Mouse (Mus musculus): ENCODE results near the gene Ipmk.
A peak's percentile ranks its signal among the peaks of the same experiment; 100 is the strongest.

Gene Ipmk

DNA sequence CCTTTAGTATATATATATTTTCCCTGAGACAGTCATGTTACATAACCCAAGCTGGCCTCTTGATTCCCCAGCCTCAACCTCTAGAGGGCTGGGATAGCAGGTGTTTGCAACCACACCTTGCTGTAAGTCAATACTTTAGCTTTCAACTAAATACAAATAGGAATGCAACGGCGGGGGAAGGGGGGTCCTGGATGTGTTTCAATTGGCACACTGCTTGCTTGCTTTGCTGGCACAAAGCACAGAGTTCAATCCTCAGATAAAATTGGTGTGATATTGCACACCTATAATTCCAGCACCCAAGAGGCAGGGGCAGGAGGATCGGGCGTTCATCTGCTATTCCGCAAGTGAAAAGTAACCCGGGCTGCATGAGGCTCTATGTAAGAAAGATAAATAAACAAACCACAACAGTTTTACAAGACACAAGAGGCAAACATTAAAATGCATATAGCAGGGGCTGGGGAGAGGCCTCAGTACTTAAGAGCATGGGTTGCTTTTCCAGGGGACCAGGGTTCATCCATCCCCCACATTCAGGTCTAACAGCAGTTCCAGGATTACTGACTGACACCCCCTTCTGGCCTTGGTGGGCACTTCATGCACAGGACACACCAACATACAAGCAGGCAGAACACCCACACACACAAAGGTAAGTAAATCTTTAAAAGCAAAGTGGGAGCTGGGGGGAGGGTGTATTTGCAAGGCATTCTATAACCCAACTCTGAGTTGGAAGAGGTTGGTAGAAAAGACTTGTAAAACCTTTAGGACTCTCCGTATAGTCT is 5.3 kb upstream of the Ipmk start:
- peak; percentile 70 for DNase-seq

DNA sequence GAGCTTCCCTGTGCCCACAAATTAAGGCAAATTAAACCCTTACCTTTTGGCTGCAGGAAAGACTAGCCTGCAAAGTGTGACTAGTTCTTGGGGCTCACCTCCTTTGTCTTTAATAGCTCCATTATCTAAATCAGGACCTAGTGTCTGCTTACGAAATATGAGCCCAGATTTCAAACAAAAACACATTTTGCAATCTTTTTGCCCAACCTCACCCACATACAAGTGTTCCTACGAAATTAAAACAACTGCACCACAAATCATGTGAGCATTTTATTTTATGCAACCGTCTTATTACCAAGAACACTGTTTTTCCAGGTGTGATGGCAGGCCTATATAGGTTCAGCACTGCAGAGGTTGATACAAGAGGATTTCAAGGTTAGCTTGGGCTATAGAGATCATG is 4.4 kb upstream of the Ipmk start:
- DNase-seq, result no peak

DNA sequence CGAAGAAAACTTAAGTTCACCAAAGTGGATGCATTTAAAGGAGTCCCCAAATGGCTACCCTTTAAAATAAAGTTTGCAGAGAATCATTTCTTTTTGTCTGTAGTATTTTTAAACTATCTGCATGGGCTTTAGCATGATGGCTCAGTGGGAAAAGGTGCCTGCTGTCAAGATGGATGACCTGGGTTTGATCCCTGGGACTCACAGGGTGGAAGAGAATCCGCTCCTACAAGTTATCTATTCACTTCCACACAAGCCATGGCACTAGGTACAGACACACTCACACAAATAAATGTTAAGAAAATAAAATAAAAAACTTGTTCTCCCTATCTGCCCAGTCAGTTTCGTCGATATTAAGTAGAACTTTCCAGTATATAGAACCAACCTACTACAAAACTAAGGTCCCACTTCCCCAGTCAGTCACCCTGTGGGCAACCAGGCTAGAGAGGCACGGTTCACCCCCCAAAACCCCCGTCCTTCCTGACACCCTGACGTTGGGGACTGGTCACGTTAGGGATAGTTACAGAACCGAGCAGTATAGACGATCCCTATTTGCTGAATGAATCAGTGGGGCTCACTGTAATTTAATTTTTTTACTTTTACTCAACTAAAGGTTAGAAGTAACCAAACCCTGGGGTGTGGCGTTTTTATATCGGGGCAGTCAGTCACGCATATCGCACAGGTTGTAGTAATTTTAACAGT is 3.8 kb upstream of the Ipmk start:
- no peak for DNase-seq

DNA sequence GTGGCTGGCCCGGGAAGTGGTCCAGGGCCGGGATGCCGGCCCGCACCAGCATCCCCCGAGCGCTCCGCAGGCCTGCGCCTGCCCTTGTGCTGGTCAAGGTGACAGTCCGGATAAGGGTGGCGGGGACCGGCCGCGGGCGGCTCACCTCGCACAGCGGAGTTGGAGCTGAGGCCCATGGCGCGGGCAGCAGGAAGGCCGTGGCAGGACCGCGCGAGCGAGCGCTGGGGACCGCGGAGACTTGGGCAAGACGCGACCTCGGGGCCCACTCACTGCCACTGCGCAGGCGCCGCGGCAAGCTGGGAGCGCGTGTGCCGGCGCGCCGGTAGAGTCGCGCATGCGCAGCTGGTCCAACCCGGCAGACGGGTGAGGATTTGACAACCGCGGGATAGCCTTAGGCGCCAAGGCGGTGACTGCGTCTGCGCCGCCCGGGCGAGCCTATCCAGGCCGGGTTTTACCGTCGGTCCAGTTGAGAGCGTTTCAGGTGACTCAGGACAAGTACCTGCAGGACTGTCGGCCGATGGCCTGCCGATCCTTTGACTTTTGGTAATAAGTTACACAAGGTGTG is 2.9 kb upstream of the Ipmk start, which contains the start of gene Cisd1:
Gene Cisd1, minus strand, starts transcription at position 376 of the 565 bp plus-strand sequence.
- peak; percentile 93 for DNase-seq

DNA sequence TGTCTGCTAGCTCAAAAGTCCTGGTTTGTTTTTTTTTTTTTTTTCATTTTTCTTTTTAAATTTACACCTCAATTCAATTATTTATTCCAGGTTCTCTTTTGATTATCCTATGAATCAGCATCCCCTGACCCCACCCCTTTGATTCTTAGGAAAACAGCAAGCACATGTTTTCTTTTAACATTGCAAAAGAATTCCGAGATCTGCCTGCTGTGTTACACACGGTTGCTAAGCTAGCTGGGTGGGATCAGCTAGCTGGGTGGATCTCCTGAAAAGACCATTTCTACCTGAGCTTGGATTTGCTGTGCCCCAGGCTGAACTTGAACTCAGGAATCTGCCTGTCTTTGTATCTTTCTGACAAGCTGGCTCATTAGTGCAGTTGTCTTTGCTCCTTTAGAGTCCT is 1.5 kb upstream of the Ipmk start:
- no peak for DNase-seq

DNA sequence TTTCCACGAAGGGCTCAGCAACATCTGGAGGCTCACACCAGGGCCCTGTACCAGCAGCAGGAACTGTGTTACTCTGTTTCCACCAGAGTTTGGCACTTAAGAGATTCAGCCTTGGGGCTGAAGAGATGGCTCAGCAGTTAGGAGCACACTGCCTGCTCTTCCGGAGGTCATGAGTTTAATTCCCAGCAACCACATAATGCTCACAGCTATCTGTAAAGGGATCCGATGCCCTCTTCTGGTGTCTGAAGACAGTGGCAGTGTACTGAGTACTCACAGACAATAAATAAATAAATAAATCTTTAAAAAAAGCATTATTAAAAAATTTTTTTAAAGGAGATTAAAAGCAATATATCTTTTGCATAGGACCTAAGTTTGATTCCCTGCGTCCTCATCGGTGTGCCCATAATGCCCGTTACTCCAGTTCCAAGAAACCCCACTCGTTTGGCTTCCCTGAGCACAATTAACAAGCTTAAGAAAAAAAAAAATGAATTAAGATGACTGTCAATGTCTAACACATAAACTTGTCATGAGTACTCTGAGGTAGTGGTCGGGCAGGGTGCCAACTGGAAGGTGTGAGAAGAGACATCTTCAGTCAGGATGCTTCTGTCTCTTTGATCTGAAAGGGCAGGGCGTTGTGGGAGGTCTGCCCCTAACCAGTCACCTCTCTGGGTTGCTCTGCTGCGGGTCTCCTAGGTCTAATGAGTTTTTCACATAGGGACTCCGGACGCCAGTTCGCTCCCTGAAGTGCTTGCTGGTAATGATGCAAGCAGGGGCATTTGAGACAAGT is 648 bp upstream of the Ipmk start:
- DNase-seq, result no peak

DNA sequence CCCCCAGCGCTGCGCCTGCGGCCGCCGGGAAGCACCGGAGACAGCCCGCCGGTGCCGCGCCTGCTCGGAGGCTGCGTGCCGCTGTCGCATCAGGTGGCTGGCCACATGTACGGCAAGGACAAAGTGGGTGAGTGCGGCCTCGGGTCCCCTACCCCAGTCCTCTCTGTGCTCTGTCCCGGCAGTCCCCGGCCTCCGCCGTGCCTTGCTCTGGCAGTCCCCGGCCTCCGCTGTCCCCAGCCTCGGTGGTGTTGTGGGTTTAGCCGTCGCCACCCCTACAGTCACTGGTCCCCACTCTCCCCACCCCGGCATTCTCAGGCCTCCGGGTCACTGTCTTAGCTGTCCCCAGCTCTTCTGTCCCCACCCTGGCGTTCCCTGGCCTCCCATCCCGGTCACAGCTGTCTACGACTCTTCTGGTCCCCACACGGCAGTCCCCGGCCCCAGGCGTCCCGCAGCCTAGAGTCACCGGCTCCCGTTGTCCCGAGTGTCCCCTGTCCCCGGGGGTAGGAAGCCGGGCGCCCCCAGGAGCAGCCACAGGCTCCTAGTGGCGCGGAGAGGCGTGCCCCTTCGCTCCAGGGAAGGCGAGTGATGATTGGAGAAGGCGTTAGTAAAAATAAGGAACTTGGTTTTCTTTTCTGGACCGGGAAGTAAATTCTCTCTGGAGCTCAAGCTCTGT is 537 bp downstream of the Ipmk start:
- DNase-seq, result peak; percentile 51

DNA sequence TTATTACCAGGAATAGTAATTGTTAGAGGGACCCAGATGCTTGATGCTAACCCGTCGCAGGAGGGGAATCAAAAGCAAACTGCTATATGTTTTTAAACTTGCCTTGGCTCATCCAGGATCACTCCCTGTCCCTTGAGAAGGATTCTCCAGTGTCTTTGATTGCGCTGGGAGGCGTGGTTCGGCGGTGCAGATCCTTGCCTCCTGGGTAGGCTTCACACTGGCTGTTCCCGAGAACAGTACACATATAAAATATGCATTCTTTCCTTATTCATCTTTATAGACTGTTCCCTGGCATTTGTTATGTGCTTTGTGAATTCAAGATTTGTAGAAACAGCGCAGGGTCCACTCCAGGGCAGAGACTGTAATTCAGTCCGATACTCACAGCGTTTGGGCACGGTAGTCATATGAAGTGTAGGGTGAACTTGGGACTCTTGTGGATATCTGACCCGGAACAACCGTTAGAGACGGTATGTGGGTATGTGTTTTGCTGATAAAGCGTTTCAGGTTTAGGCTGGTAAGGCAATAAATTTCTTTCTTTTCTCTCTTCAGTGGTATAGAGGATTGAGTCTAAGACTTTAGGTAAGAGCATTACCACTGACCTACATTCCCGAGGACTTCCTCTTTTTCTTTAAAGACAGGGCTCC is 1.2 kb downstream of the Ipmk start:
- DNase-seq, result peak; percentile 52

DNA sequence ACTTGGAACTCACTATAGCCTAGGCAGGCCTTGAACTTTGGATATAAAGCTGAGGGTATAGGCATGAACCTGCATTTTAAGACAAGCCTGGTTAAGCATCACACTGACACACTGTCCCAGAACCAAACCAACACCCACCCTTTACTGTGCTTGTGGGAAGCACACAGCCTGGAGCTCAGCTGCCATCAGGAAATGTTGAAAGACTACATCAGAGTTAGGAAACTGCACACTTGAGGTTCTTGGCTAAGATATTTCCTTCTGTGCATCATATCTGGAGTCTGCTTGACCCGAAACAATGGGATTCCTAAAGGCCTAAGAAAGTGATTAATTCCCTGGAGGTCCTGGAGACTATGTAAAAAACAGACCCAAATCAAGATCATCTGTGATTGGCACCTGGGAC is 1.7 kb downstream of the Ipmk start:
- DNase-seq, result no peak

DNA sequence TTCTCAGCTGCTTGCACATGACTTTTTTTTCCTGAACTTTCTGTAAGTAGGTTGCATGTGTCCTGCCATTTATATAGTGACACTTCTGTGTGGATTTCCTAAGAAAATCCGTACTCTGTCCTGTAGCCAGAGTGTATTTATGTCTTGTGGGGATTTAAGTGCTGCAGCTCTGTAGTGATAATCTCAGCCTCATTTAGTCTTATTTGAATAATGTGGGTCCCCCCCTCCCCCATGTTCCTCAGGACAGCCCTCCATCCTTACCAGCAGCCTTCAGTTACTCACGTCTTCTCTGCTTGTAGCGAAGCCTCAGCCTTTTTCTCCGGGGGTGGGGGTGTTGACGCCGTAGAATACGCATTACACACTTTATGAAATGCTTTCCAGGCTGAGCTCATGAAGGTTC is 3.7 kb downstream of the Ipmk start:
- no peak for DNase-seq

DNA sequence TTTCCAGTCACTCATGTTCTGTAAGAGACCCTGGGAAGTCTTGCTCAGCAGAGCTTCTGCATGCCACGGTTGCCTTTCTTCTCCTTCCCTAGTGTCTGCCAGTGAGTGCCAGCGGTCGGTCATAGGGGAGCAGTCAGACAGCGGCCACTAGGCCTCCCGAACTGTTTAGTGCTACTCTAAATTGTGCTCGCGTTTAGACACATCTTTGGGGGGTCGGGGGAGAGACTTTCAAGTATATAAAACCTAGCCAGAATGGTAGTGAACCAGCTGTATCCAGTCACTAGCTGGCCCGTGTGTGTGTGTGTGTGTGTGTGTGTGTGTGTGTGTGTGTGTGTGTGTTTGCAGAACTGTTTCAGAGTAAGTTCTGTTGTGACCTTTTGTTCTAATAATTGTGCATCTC is 6.3 kb downstream of the Ipmk start:
- DNase-seq, result no peak

DNA sequence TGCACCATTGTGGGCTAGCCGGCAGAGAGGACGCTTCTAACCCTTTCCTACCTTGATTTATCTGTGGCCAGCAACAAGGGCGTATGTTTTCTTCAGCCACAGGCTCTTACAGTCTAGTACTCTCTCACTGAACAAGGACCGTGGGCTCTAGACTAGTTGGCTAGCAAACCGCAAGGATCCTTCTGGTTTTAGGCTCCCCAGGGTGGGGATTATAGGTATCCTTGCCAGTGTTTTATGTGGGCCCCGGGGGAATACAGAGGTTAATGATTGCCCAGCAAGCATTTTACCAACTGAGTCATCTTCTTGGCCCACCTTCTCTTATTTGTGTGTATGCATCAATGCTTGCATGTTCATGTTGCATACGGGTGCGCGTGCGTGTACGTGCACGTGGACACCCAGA is 7.4 kb downstream of the Ipmk start:
- DNase-seq, result no peak

DNA sequence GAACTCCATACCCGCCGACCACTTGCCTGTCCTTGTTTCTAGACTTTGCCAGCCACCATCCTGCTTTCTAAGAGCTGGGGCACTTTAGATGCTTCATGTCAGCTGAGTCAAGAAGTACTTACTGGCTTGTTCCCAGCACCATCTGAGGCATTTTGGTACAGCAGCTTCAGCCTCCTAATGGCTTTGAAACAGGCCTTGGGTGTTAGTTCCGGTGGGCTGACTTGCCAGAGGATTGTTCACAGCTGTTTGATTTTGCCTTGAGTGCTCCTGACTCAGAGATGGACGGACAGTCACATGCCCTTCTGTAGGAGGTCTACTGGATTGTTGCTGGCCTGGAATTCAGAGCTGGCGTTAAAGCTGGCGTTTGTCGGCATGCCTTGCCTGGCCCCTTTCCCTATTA is 13.5 kb downstream of the Ipmk start:
- no peak for DNase-seq

DNA sequence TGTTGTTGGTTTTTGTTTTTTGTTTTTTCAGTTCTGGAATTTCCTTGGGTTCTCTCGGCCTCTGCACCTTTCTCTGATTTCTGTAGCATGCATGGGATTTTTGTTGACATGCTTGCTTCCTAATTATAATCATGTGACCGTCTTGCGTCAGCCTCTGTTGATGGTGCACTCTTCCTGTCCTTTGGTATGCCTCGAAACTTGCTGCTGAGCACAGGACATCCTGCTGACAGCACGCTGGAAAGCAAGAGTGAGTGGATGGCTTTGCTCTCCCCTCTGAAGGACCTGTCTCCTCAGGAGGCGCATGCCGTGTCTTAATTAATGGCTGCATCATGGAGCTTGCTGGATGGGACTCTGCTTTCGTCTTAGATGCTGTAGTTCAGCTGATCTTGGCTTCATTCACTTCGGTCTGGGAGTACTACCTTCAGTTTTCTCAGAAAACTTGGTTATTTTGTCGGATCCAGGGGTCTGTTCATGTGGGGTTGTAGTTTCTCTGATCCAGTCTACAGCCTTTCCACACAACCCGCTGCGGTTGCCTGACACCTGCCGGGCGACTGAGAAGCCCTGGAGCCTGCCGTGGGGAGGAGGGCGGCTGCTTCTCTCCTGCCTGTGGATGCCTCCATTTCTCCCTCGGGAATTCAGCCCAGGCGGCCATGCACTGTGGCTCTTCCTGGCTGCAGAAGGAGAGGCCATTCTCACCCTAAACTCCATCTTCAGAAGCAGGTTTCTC is 14.4 kb downstream of the Ipmk start:
- no peak for DNase-seq

DNA sequence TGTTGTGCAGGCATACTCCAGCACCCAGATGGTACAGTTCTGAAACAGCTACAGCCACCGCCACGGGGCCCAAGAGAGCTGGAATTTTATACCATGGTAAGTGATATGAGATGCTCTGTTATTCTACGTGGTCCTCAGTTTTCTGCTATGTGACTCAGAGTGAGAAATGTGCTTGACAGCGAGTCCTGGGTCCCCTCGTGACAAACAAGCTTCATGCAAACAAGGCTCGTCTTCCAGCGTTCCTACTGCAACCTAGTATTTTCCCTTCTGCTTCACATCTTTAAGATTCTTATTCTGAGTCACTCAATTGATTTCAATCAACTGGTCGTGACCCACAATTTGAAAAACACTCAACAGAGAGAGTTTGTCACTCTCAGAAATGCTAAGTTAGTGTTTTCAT is 15.9 kb downstream of the Ipmk start:
- no peak for DNase-seq

DNA sequence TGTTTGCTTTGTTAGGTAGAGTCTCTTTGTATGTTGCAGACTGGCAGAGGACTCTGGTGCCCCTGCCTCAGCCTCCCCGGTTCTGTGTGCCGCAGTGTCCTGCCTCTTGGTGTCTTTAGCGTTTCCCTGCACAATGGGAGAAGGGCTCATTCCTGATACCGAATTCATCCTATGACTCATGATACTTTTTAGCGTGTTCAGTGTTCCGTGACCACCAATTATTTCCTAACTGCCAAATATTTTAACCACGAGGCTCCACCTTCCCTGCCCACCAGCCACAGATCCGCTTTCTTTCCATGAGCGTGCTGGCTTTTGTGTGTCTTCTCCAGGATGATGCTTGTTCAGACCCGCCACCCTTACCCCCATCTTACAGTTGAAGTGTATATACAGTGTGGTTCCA is 16.3 kb downstream of the Ipmk start:
- DNase-seq, result no peak

DNA sequence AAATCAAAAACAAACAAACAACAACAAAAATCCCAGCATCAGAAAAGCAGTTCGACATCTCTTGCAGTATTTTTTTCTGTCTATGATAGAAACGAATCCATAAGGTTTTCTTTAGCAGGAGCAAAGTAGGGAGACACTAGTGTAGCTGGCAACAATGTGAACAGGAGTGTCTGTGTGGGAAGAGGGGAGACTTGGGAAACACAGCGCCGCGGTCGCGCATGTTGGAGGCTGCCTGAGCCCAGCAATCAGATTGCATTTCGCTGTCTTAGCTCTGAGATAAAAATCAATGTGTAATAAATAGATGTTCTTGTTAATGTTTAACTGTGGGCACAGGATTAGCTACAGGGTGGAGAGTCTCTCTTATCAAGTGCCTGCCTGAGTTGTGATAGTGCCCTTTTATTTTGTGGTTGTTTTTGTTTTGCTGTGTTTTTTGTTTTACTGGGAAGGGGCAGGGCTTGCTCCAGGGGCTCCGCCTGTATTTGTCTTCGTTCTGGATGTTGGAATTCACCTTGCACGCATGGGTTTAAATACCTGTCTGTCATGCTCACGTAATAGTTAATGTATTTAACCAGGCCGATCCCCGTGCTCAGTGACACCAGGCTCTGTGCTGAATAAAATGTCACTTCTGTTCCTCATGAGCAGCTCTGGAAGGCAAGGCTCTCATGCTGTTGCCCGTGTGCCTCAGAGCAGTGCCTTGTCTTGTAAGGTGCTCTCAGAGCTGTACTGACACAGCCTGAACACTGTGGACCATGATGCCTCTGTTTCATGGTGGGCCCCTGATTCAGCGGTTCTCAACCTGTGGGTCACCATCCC is 20.8 kb downstream of the Ipmk start:
- DNase-seq, result peak; percentile 40

DNA sequence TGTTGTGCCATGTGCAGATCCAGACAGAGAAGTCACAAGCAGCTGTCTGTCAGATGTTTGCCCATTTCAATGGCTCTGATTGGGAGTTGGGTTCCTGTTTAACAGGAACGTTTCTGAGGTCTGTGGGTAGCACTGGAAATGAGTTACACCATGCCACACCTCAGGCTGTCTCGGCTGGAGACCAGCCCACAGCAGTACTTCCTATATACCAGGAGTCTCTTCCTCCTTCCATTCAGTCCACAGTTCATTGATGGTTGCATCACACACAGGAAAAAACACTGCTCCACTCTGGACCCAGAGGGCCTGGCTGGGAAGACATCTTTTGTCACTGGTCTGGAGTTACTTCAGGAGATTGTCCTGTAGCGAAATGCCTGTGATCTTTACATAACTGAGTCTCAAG is 21.9 kb downstream of the Ipmk start:
- DNase-seq, result no peak

DNA sequence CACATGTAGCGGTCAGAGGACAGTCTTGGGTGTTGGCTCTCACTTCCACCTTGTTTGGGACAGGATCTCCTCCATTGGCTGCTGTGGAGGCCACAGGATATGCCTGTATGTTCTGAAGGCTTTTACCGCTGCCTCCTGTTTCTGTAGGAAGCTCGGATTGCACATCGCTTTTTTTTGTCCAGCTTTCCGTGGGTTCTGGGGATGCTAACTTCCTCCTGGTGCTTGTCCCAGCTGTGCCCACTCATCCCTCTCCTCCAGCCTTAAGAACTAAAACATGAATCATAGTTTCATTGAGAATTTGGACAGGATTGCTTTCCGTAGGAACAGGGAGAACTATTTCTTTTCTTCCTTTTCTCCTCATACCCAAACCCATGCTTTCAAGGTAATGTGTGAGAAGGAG is 24.3 kb downstream of the Ipmk start:
- no peak for DNase-seq

DNA sequence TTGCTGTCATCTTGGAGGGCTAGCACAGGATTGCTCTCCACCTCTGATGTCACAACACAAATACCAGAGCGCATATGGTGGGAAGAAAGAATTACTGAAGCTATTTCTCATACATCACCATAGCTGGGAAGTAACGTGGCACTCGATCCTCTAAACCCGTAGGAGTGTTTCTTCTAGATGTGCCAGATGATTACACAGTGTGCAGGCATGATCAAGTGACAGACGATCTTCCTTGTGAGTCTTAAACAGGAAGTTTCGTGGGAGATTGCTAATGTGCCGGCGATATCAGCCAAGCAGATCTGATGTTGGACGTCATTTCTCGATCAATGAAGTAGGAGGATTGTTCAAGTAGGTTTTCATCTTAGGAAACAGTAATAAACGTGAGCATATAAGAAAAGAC is 26.1 kb downstream of the Ipmk start:
- no peak for DNase-seq

DNA sequence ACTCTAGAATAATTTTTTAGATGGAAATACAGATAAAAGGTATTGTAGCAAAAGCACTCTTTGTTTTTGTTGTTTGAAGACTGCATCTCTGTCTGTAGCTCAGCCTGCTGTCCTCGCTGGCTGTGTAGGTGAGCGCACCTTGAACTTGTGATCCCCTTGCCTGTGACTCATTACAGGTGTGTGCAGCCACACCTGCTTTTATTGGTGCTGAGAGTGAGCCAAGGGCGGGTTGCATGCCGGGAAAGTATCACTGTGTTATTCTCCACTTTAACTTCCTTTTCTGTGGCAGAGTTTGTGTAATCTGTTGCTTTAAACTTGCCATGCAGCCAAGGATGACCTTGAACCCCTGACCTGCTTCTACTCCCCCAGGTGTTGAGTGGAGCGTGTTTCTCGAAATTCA is 28.5 kb downstream of the Ipmk start:
- DNase-seq, result no peak
